Mouse (Mus musculus): Measurements from ENCODE around the gene Ebf4. TPM values are rescaled to one million over a fixed set of nuclear protein-coding genes. Genes with fewer than 3 reads are reported as not detected.

Ebf4 gene
- polyA plus RNA-seq, 1 experiment = not detected

- H3K9me3 ChIP-seq (ENCODE audit: control insufficient read depth, low read length) = no peaks in the 10 kb centered on the region
- no peak for TF ChIP-seq TAL1 (IDR thresholded peaks at IDR 0.05; ENCODE audit: low read length)
- no peak for TF ChIP-seq GATA1 (IDR thresholded peaks at IDR 0.05; ENCODE audit: low read length)
- peaks cover 7% of the 10 kb centered on the region for H3K27me3 ChIP-seq (ENCODE audit: control insufficient read depth)
- H3K4me3 ChIP-seq (replicated peaks) = no peak overlapping the region
- H3K36me3 ChIP-seq (ENCODE audit: control insufficient read depth) = no peaks in the 10 kb centered on the region
- no peaks in the 10 kb centered on the region for H3K4me1 ChIP-seq (ENCODE audit: control insufficient read depth)
Observed at GRCm38 (mm10) chr2:130390993-130391625, 96.1 kb downstream of the Ebf4 start.

- Histone ChIP-seq H3K27me3 (ENCODE audit: control insufficient read depth) (peaks cover 22% of the 10 kb centered on the region), H3K36me3 (ENCODE audit: control insufficient read depth) (no peaks in the 10 kb centered on the region), H3K4me1 (ENCODE audit: control insufficient read depth) (peaks cover 2% of the 10 kb centered on the region; the same call in 1 of the 2 replicates), H3K9me3 (ENCODE audit: control insufficient read depth, low read length) (no peaks in the 10 kb centered on the region), H3K4me3 (replicated peaks) (no peak overlapping the region)
- no peak for TF ChIP-seq TAL1 (IDR thresholded peaks at IDR 0.05; ENCODE audit: low read length)
- no peak for TF ChIP-seq GATA1 (IDR thresholded peaks at IDR 0.05; ENCODE audit: low read length)
Observed at GRCm38 (mm10) chr2:130392836-130393235, 97.9 kb downstream of the Ebf4 start.

- TF ChIP-seq TAL1 (IDR thresholded peaks at IDR 0.05; ENCODE audit: low read length) (no peak), GATA1 (IDR thresholded peaks at IDR 0.05; ENCODE audit: low read length) (no peak)
- Histone ChIP-seq H3K4me3 (replicated peaks) (no peak overlapping the region), H3K36me3 (ENCODE audit: control insufficient read depth) (no peaks in the 10 kb centered on the region), H3K4me1 (ENCODE audit: control insufficient read depth) (peaks cover 2% of the 10 kb centered on the region; the same call in 1 of the 2 replicates), H3K9me3 (ENCODE audit: control insufficient read depth, low read length) (no peaks in the 10 kb centered on the region), H3K27me3 (ENCODE audit: control insufficient read depth) (peaks cover 37% of the 10 kb centered on the region)
Observed at GRCm38 (mm10) chr2:130395696-130396095, 100.7 kb downstream of the Ebf4 start.

- Histone ChIP-seq H3K9me3 (ENCODE audit: control insufficient read depth, low read length) (no peaks in the 10 kb centered on the region), H3K4me1 (ENCODE audit: control insufficient read depth) (peaks cover 2% of the 10 kb centered on the region; the same call in 1 of the 2 replicates), H3K4me3 (replicated peaks) (peak within 1 kb of the TSS; percentile 38), H3K36me3 (ENCODE audit: control insufficient read depth) (no peaks in the 10 kb centered on the region), H3K27me3 (ENCODE audit: control insufficient read depth) (peaks cover 37% of the 10 kb centered on the region)
- no peak for TF ChIP-seq GATA1 (IDR thresholded peaks at IDR 0.05; ENCODE audit: low read length)
- TF ChIP-seq TAL1 (IDR thresholded peaks at IDR 0.05; ENCODE audit: low read length) = no peak
Observed at GRCm38 (mm10) chr2:130397186-130397985, 102.4 kb downstream of the Ebf4 start, which contains the start of gene Cpxm1. TSS of gene Cpxm1 (minus strand) at chr2:130397574.

- Histone ChIP-seq H3K9me3 (ENCODE audit: control insufficient read depth, low read length) (no peaks in the 10 kb centered on the region), H3K36me3 (ENCODE audit: control insufficient read depth) (no peaks in the 10 kb centered on the region), H3K4me3 (replicated peaks) (no peak overlapping the region), H3K4me1 (ENCODE audit: control insufficient read depth) (peaks cover 2% of the 10 kb centered on the region; the same call in 1 of the 2 replicates), H3K27me3 (ENCODE audit: control insufficient read depth) (peaks cover 41% of the 10 kb centered on the region)
- TF ChIP-seq GATA1 (IDR thresholded peaks at IDR 0.05; ENCODE audit: low read length) = no peak
- TF ChIP-seq TAL1 (IDR thresholded peaks at IDR 0.05; ENCODE audit: low read length) = no peak
Observed at GRCm38 (mm10) chr2:130398091-130398490, 103.1 kb downstream of the Ebf4 start.

- no peak overlapping the region for H3K4me3 ChIP-seq (replicated peaks)
- H3K4me1 ChIP-seq (ENCODE audit: control insufficient read depth) = peaks cover 2% of the 10 kb centered on the region; the same call in 1 of the 2 replicates
- H3K36me3 ChIP-seq (ENCODE audit: control insufficient read depth) = no peaks in the 10 kb centered on the region
- H3K9me3 ChIP-seq (ENCODE audit: control insufficient read depth, low read length) = no peaks in the 10 kb centered on the region
- TF ChIP-seq GATA1 (IDR thresholded peaks at IDR 0.05; ENCODE audit: low read length) = no peak
- TF ChIP-seq TAL1 (IDR thresholded peaks at IDR 0.05; ENCODE audit: low read length) = no peak
- H3K27me3 ChIP-seq (ENCODE audit: control insufficient read depth) = peaks cover 41% of the 10 kb centered on the region
Observed at GRCm38 (mm10) chr2:130400046-130400445, 105.1 kb downstream of the Ebf4 start.

- TF ChIP-seq TAL1 (IDR thresholded peaks at IDR 0.05; ENCODE audit: low read length) (no peak), GATA1 (IDR thresholded peaks at IDR 0.05; ENCODE audit: low read length) (no peak)
- Histone ChIP-seq H3K4me1 (ENCODE audit: control insufficient read depth) (peaks cover 2% of the 10 kb centered on the region; the same call in 1 of the 2 replicates), H3K36me3 (ENCODE audit: control insufficient read depth) (no peaks in the 10 kb centered on the region), H3K9me3 (ENCODE audit: control insufficient read depth, low read length) (no peaks in the 10 kb centered on the region), H3K4me3 (replicated peaks) (no peak overlapping the region), H3K27me3 (ENCODE audit: control insufficient read depth) (peaks cover 28% of the 10 kb centered on the region)
Observed at GRCm38 (mm10) chr2:130401891-130402290, 106.9 kb downstream of the Ebf4 start.

- Histone ChIP-seq H3K36me3 (ENCODE audit: control insufficient read depth) (no peaks in the 10 kb centered on the region), H3K4me1 (ENCODE audit: control insufficient read depth) (no peaks in the 10 kb centered on the region), H3K9me3 (ENCODE audit: control insufficient read depth, low read length) (no peaks in the 10 kb centered on the region), H3K4me3 (replicated peaks) (no peak within 1 kb of the TSS), H3K27me3 (ENCODE audit: control insufficient read depth) (peaks cover 4% of the 10 kb centered on the region; the same call in 1 of the 2 replicates)
- TF ChIP-seq TAL1 (IDR thresholded peaks at IDR 0.05; ENCODE audit: low read length) (no peak), GATA1 (IDR thresholded peaks at IDR 0.05; ENCODE audit: low read length) (no peak)
Observed at GRCm38 (mm10) chr2:130404939-130405338, 110.0 kb downstream of the Ebf4 start, which contains the start of the genes Gm28372 and 1700020A23Rik. TSS of gene Gm28372 (plus strand) at chr2:130405239. TSS of gene 1700020A23Rik (plus strand) at chr2:130405259.

GRCm38 (mm10) chr2:130406178-130406577 lies 111.2 kb downstream of the Ebf4 start, which contains the start of gene Tmem239:
TSS of gene Tmem239 (plus strand) at chr2:130406478.
- H3K36me3 ChIP-seq (ENCODE audit: control insufficient read depth) = no peaks in the 10 kb centered on the region
- H3K4me3 ChIP-seq (replicated peaks) = no peak within 1 kb of the TSS
- H3K27me3 ChIP-seq (ENCODE audit: control insufficient read depth) = peaks cover 4% of the 10 kb centered on the region; the same call in 1 of the 2 replicates
- H3K4me1 ChIP-seq (ENCODE audit: control insufficient read depth) = no peaks in the 10 kb centered on the region; the same call in 1 of the 2 replicates
- TF ChIP-seq TAL1 (IDR thresholded peaks at IDR 0.05; ENCODE audit: low read length) (no peak), GATA1 (IDR thresholded peaks at IDR 0.05; ENCODE audit: low read length) (no peak)
- no peaks in the 10 kb centered on the region for H3K9me3 ChIP-seq (ENCODE audit: control insufficient read depth, low read length)
